In the genomic region with DNA sequence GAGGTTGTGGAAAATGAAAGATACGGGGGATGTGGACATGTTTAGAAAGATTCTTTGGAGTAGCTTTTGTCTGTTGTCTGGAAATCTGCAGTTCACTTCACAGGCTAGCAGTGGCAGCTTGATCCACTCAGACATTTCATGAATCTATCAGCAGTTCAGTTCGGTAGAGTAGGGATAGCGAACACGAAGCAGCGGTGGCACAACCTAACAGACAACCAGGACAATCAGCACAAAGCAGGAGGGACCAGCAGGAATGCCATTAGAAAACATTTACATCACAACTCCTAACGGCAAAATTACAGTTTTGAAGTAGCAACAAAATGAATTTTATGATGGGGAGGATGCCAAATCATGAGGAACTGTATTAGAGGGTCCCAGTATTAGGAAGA, we compare ENCODE assay signal across 8 mouse cellular contexts. TPM values are rescaled to one million over a fixed set of nuclear protein-coding genes. Genes with fewer than 3 reads are reported as not detected.
DNase-seq lines count a peak whose midpoint lies in the region; ATAC-seq and TF ChIP-seq lines count a peak whose summit lies in the region.

No protein-coding gene starts in this region.

- TF ChIP-seq EP300 in MEL (IDR thresholded peaks at IDR 0.05; ENCODE audit: low read depth in 1 of 2, low read length in 2 of 2) = no peak

- WGBS in heart, embryonic 13.5 days = 52% methylated on average over 6 of the region's 6 CpGs
- WGBS in hindbrain, embryonic 11.5 days = 72% methylated on average over 6 of the region's 6 CpGs
- WGBS in midbrain, embryonic 12.5 days = 75% methylated on average over 6 of the region's 6 CpGs

- DNase-seq in heart, postnatal 14 days = no peak
- DNase-seq in MEL (ENCODE audit: low read depth, low spot score) = no peak
- no peak for DNase-seq in hindbrain, embryonic 11.5 days (ENCODE audit: low spot score)
- no peak for DNase-seq in left cerebral cortex, adult 9 months (ENCODE audit: low spot score in 2 of 2)
- DNase-seq in urinary bladder, postnatal 25 days (ENCODE audit: low spot score) = no peak
- DNase-seq in thymus, postnatal 10 days (ENCODE audit: low spot score in 2 of 2) = no peak

- no peaks in the 10 kb centered on the region for H3K9me3 ChIP-seq in heart, embryonic 13.5 days
- no peaks in the 10 kb centered on the region for H3K9me3 ChIP-seq in MEL (replicated peaks; ENCODE audit: insufficient read depth, low read length)
- H3K9me3 ChIP-seq in hindbrain, embryonic 11.5 days (ENCODE audit: control insufficient read depth, low read length) = no peaks in the 10 kb centered on the region
- no peaks in the 10 kb centered on the region for H3K9me3 ChIP-seq in midbrain, embryonic 12.5 days

- peak overlapping the region; percentile 91 for H3K4me2 ChIP-seq in heart, embryonic 13.5 days
- peak overlapping the region; percentile 74 for H3K4me2 ChIP-seq in hindbrain, embryonic 11.5 days (replicated peaks; ENCODE audit: low read depth, low read length)
- H3K4me2 ChIP-seq in midbrain, embryonic 12.5 days (replicated peaks) = peak overlapping the region; percentile 77

- peaks cover 16% of the 10 kb centered on the region for H3K79me2 ChIP-seq in MEL (ENCODE audit: control insufficient read depth, insufficient read depth, low read length, poor library complexity)

- peak overlapping the region; percentile 91 for H3K9ac ChIP-seq in heart, embryonic 13.5 days
- H3K9ac ChIP-seq in MEL (ENCODE audit: control insufficient read depth, low read depth, low read length, poor library complexity, severe bottlenecking) = peak overlapping the region; percentile 92
- H3K9ac ChIP-seq in hindbrain, embryonic 11.5 days (ENCODE audit: low read depth, low read length) = peak overlapping the region; percentile 77
- no peak overlapping the region for H3K9ac ChIP-seq in midbrain, embryonic 12.5 days (replicated peaks)

- H3K36me3 ChIP-seq in heart, embryonic 13.5 days = peaks cover 41% of the 10 kb centered on the region
- peaks cover 1 to 13% of the 10 kb centered on the region in 2 experiments for H3K36me3 ChIP-seq in MEL (ENCODE audit: control insufficient read depth in 1 of 2, insufficient read depth in 2 of 2, low read length in 2 of 2)
- H3K36me3 ChIP-seq in hindbrain, embryonic 11.5 days (ENCODE audit: control insufficient read depth, insufficient read depth, low read length) = peaks cover 6% of the 10 kb centered on the region; the same call in 1 of the 2 replicates
- peaks cover 28% of the 10 kb centered on the region for H3K36me3 ChIP-seq in midbrain, embryonic 12.5 days

- H3K27me3 ChIP-seq in heart, embryonic 13.5 days (replicated peaks) = no peaks in the 10 kb centered on the region
- no peaks in the 10 kb centered on the region for H3K27me3 ChIP-seq in MEL (ENCODE audit: control insufficient read depth in 1 of 2, insufficient read depth in 2 of 2, low read length in 2 of 2)
- no peaks in the 10 kb centered on the region for H3K27me3 ChIP-seq in hindbrain, embryonic 11.5 days (ENCODE audit: control insufficient read depth, insufficient read depth, low read length)
- H3K27me3 ChIP-seq in midbrain, embryonic 12.5 days = no peaks in the 10 kb centered on the region

- H3K4me3 ChIP-seq in heart, embryonic 13.5 days = peak overlapping the region; percentile 72
- peak overlapping the region; percentile 83 to 91 for H3K4me3 ChIP-seq in MEL (ENCODE audit: control insufficient read depth in 1 of 2, insufficient read depth in 1 of 2, low read depth in 2 of 2, low read length in 2 of 2)
- H3K4me3 ChIP-seq in hindbrain, embryonic 11.5 days (ENCODE audit: low read depth, low read length) = peak overlapping the region; percentile 84; the same call in 1 of the 2 replicates
- H3K4me3 ChIP-seq in midbrain, embryonic 12.5 days = peak overlapping the region; percentile 86; the same call in 1 of the 2 replicates

- no peak for TF ChIP-seq POLR2A in MEL (IDR thresholded peaks at IDR 0.05; ENCODE audit: control insufficient read depth in 1 of 2, insufficient read depth in 1 of 2, low read depth in 1 of 2, low read length in 2 of 2, poor library complexity in 1 of 2)

- intact Hi-C loops in heart, postnatal 14 days (cut with DNase I) = loop anchor here (2.0 kb wide), 1 partner anchor 21 kb away; a partner anchor contains a TSS

- TF ChIP-seq CTCF in MEL (IDR thresholded peaks at IDR 0.05 in 2 of 3, conservative IDR thresholded peaks at IDR 0.05 in 1 of 3; ENCODE audit: control insufficient read depth in 1 of 3, insufficient read depth in 1 of 3, low read depth in 2 of 3, low read length in 3 of 3, poor library complexity in 1 of 3, severe bottlenecking in 1 of 3) = no peak

- H3K27ac ChIP-seq in heart, embryonic 13.5 days (replicated peaks) = peak overlapping the region; percentile 89
- H3K27ac ChIP-seq in MEL (ENCODE audit: control insufficient read depth, low read depth, low read length) = peak overlapping the region; percentile 88
- H3K27ac ChIP-seq in hindbrain, embryonic 11.5 days (ENCODE audit: low read depth, low read length) = 0 out of 2 replicates have a peak overlapping the region, but pooled peaks have one; percentile 80
- peak overlapping the region; percentile 79; the same call in 1 of the 2 replicates for H3K27ac ChIP-seq in midbrain, embryonic 12.5 days (replicated peaks)

- TF ChIP-seq RAD21 in MEL (IDR thresholded peaks at IDR 0.05; ENCODE audit: low read depth, low read length) = no peak

- peaks cover 15% of the 10 kb centered on the region for H3K4me1 ChIP-seq in heart, embryonic 13.5 days
- H3K4me1 ChIP-seq in MEL (ENCODE audit: control insufficient read depth in 1 of 2, insufficient read depth in 2 of 2, low read length in 2 of 2) = peaks cover 8 to 10% of the 10 kb centered on the region in 2 experiments; a peak in 3 of 4 replicates
- no peaks in the 10 kb centered on the region; the same call in 1 of the 2 replicates for H3K4me1 ChIP-seq in hindbrain, embryonic 11.5 days (replicated peaks; ENCODE audit: control insufficient read depth, insufficient read depth, low read length)
- H3K4me1 ChIP-seq in midbrain, embryonic 12.5 days = peaks cover 9% of the 10 kb centered on the region

- ATAC-seq in heart, embryonic 13.5 days (ENCODE audit: extremely low read depth, insufficient number of reproducible peaks, low FRiP score, low TSS enrichment) = no peak
- ATAC-seq in hindbrain, embryonic 11.5 days (ENCODE audit: low FRiP score) = no peak
- ATAC-seq in midbrain, embryonic 12.5 days (ENCODE audit: low FRiP score, low read depth) = no peak

TF ChIP-seq in MEL, 35 proteins besides CTCF, POLR2A, EP300 and RAD21:
- TF ChIP-seq MYB (IDR thresholded peaks at IDR 0.05; ENCODE audit: low read depth, low read length) = no peak

RNA-seq across cellular contexts. Expression of a gene that starts 0.5 kb away (rescaled TPM):
- polyA plus RNA-seq in heart, embryonic 13.5 days (2015; fragmentation: Nextera tagmentation; extraction: Ambion mirVana) = 40.6 and 41.4 TPM in 2 replicates
- total RNA-seq in heart, postnatal 14 days (2021) = 10 to 100 TPM; 37.1 to 38.0 TPM
- total RNA-seq in MEL (2012; rRNA removed) = 21.0 and 26.2 TPM in 2 replicates
- 10 to 100 TPM in 1 of 2 experiments, not detected in 1; 35.4 TPM for polyA plus RNA-seq in MEL (2012; ENCODE audit: insufficient read depth in 1 of 2, insufficient read length in 2 of 2, low read depth in 1 of 2, low replicate concordance in 2 of 2, missing spikeins in 1 of 2)
- 43.5 and 45.8 TPM in 2 replicates for polyA plus RNA-seq in hindbrain, embryonic 11.5 days (2014; fragmentation: Nextera tagmentation; extraction: Ambion mirVana)
- 71.9 and 72.5 TPM in 2 replicates for polyA plus RNA-seq in midbrain, embryonic 12.5 days (2016; fragmentation: Nextera tagmentation; extraction: Ambion mirVana)

RNA-seq across cellular contexts. Expression of a gene that starts 9.5 kb away (rescaled TPM):
- polyA plus RNA-seq in heart, embryonic 13.5 days (2015; fragmentation: Nextera tagmentation; extraction: Ambion mirVana) = 2.4 and 2.7 TPM in 2 replicates
- 10 to 100 TPM; 12.4 to 12.7 TPM for total RNA-seq in heart, postnatal 14 days (2021)
- total RNA-seq in MEL (2012; rRNA removed) = 1.6 and 4.1 TPM in 2 replicates
- 1 to 10 TPM in 1 of 2 experiments, not detected in 1; 3.1 TPM for polyA plus RNA-seq in MEL (2012; ENCODE audit: insufficient read depth in 1 of 2, insufficient read length in 2 of 2, low read depth in 1 of 2, low replicate concordance in 2 of 2, missing spikeins in 1 of 2)
- polyA plus RNA-seq in hindbrain, embryonic 11.5 days (2014; fragmentation: Nextera tagmentation; extraction: Ambion mirVana) = 1.0 and 1.1 TPM in 2 replicates
- 2.1 and 2.2 TPM in 2 replicates for polyA plus RNA-seq in midbrain, embryonic 12.5 days (2016; fragmentation: Nextera tagmentation; extraction: Ambion mirVana)

RNA-seq across cellular contexts. Expression of a gene that starts 9.7 kb away (rescaled TPM):
- polyA plus RNA-seq in heart, embryonic 13.5 days (2015; fragmentation: Nextera tagmentation; extraction: Ambion mirVana) = 14.4 and 14.9 TPM in 2 replicates
- 10 to 100 TPM; 12.5 to 16.2 TPM for total RNA-seq in heart, postnatal 14 days (2021)
- total RNA-seq in MEL (2012; rRNA removed) = 13.0 and 16.6 TPM in 2 replicates
- polyA plus RNA-seq in MEL (2012; ENCODE audit: insufficient read depth in 1 of 2, insufficient read length in 2 of 2, low read depth in 1 of 2, low replicate concordance in 2 of 2, missing spikeins in 1 of 2) = 10 to 100 TPM in 1 of 2 experiments, not detected in 1; 23.4 TPM
- 6.5 and 7.8 TPM in 2 replicates for polyA plus RNA-seq in hindbrain, embryonic 11.5 days (2014; fragmentation: Nextera tagmentation; extraction: Ambion mirVana)
- polyA plus RNA-seq in midbrain, embryonic 12.5 days (2016; fragmentation: Nextera tagmentation; extraction: Ambion mirVana) = 14.9 and 15.8 TPM in 2 replicates

RNA-seq across cellular contexts. Expression of a gene that starts 21.8 kb away (rescaled TPM):
- polyA plus RNA-seq in heart, embryonic 13.5 days (2015; fragmentation: Nextera tagmentation; extraction: Ambion mirVana) = 63.5 and 63.8 TPM in 2 replicates
- total RNA-seq in heart, postnatal 14 days (2021) = 10 to 100 TPM; 60.6 to 63.7 TPM
- total RNA-seq in MEL (2012; rRNA removed) = 104 and 122 TPM in 2 replicates
- 100 to 1,000 TPM in 1 of 2 experiments, not detected in 1; 123 TPM for polyA plus RNA-seq in MEL (2012; ENCODE audit: insufficient read depth in 1 of 2, insufficient read length in 2 of 2, low read depth in 1 of 2, low replicate concordance in 2 of 2, missing spikeins in 1 of 2)
- polyA plus RNA-seq in hindbrain, embryonic 11.5 days (2014; fragmentation: Nextera tagmentation; extraction: Ambion mirVana) = 89.8 and 102 TPM in 2 replicates
- 111 and 115 TPM in 2 replicates for polyA plus RNA-seq in midbrain, embryonic 12.5 days (2016; fragmentation: Nextera tagmentation; extraction: Ambion mirVana)

RNA-seq across cellular contexts. Expression of a gene that starts 22.0 kb away (rescaled TPM):
- polyA plus RNA-seq in heart, embryonic 13.5 days (2015; fragmentation: Nextera tagmentation; extraction: Ambion mirVana) = 83.6 and 88.0 TPM in 2 replicates
- 10 to 100 TPM; 42.1 to 44.8 TPM for total RNA-seq in heart, postnatal 14 days (2021)
- 150 and 171 TPM in 2 replicates for total RNA-seq in MEL (2012; rRNA removed)
- polyA plus RNA-seq in MEL (2012; ENCODE audit: insufficient read depth in 1 of 2, insufficient read length in 2 of 2, low read depth in 1 of 2, low replicate concordance in 2 of 2, missing spikeins in 1 of 2) = 100 to 1,000 TPM; 116 to 167 TPM
- polyA plus RNA-seq in hindbrain, embryonic 11.5 days (2014; fragmentation: Nextera tagmentation; extraction: Ambion mirVana) = 45.6 and 52.3 TPM in 2 replicates
- polyA plus RNA-seq in midbrain, embryonic 12.5 days (2016; fragmentation: Nextera tagmentation; extraction: Ambion mirVana) = 189 and 192 TPM in 2 replicates
